Mouse (Mus musculus) kidney, adult 2 months (tissue): ENCODE results near the gene Lin7a.

ENCODE experiments used
- CTCF ChIP-seq: fragments of 200-500 bp; conservative IDR thresholded peaks from 2 replicates; pipeline ENCODE4 v1.5.1; 2011; ENCODE audit warnings: low read depth, mild to moderate bottlenecking, control low read depth, low read length, moderate library complexity, mixed read lengths; ENCODE audit not compliant: insufficient read depth, insufficient read length
- POLR2A ChIP-seq: fragments of 200-500 bp; IDR thresholded peaks from one replicate; pipeline ENCODE4 v1.6.1; 2011; ENCODE audit warnings: low read depth, low read length, control low read depth

DNA sequence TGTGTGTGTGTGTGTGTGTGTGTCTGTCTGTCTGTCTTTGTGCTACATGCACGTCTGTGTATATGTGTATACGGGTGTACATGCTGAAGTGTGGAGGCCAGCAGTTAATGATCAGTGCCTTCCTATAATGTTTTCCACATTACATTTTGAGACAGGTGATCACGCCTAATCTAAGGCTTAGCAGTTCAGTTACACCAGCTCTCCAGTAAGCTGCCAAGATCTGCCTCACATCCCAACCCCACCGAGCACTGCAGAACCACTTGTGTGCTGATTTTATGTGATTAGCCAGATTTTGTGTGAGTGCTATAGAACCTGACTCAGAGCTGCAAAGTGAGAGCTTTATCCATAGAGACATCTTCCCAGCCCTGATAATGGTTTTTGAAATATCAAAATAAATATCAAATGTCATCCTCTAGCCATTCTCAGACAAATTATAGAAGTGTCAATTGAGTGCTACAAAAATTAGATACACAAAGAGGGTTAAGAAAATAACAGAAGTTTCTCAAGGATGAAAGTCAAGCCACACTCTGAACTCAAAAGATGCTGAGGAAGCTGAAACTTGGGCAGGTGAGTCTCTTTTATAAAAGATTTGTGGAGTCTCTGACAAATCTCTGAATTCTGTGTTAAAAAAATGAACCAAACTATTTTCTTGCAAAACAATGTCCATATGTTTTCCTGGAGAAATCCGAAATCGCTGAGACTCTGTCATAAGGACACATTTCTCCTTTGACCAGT lies 46.7 kb upstream of the Lin7a start:
- TF ChIP-seq CTCF (no peak), POLR2A (no peak)
